Mouse (Mus musculus): Measurements from ENCODE around the gene Gnmt. TPM values are rescaled to one million over a fixed set of nuclear protein-coding genes. Genes with fewer than 3 reads are reported as not detected.
"Not testable (repeated sequence)": the region's sequence is repeated elsewhere in the genome, so short reads cannot be mapped to it uniquely, and the experiment has no call there.

Gnmt gene
- polyA plus RNA-seq, 1 experiment from 2014 or later: 0.83 TPM

DNA sequence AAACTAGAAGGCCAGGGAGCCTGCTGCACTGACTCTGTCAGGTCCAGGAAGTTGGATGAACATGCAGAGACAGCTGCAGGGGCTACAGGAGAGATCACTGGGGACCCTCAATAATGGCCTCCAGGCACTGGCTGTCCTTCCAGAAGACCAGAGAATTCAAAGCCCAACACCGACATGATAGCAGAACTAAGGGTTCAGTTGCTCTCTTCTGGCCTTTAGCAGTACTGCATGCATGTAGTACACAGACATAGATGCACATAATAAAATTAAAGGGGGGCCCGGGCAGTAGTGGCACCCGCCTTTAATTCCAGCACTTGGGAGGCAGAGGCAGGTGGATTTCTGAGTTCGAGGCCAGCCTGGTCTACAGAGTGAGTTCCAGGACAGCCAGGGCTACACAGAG, 42.1 kb upstream of the Gnmt start:
- WGBS: 81% methylated on average over 4 of the region's 4 CpGs
- H3K4me3 ChIP-seq (ENCODE audit: low read depth, low read length): no peak overlapping the region
- no peak for ATAC-seq
- H3K4me2 ChIP-seq (ENCODE audit: low read length): no peak overlapping the region
- H3K36me3 ChIP-seq (ENCODE audit: control insufficient read depth, insufficient read depth, low read length): no peaks in the 10 kb centered on the region
- H3K9me3 ChIP-seq (replicated peaks; ENCODE audit: control insufficient read depth, low read length, poor library complexity, severe bottlenecking): no peaks in the 10 kb centered on the region
- no peaks in the 10 kb centered on the region for H3K27me3 ChIP-seq (ENCODE audit: control insufficient read depth, insufficient read depth, low read depth, low read length)
- H3K27ac ChIP-seq (ENCODE audit: low read length): no peak overlapping the region
- H3K4me1 ChIP-seq (ENCODE audit: control insufficient read depth, insufficient read depth, low read length): peaks cover 15% of the 10 kb centered on the region
- no peak overlapping the region for H3K9ac ChIP-seq (ENCODE audit: low read depth, low read length)

DNA sequence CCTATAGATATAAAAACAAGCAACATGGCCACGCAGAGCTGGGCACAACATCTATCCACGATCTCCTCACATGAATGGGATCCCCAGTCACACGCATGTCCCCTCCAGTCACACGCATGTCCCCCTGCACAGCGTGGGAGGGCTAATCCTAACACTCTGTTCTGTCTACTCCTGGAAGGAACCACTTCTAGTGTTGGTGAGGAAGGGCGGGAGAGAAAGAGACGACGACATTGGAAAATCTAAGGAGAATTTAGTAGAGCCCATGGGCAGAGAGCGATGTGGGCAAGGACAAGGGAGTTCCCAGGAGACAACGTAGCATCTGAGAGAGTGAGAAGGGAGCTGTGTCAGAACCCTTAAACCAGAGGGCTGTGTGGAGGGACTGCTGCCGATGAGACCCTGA, 41.6 kb upstream of the Gnmt start:
- Histone ChIP-seq H3K4me3 (ENCODE audit: low read depth, low read length) (no peak overlapping the region), H3K36me3 (ENCODE audit: control insufficient read depth, insufficient read depth, low read length) (no peaks in the 10 kb centered on the region), H3K4me2 (ENCODE audit: low read length) (no peak overlapping the region), H3K27ac (ENCODE audit: low read length) (no peak overlapping the region), H3K9me3 (replicated peaks; ENCODE audit: control insufficient read depth, low read length, poor library complexity, severe bottlenecking) (no peaks in the 10 kb centered on the region), H3K27me3 (ENCODE audit: control insufficient read depth, insufficient read depth, low read depth, low read length) (no peaks in the 10 kb centered on the region), H3K4me1 (ENCODE audit: control insufficient read depth, insufficient read depth, low read length) (peaks cover 15% of the 10 kb centered on the region), H3K9ac (ENCODE audit: low read depth, low read length) (no peak overlapping the region)
- ATAC-seq: no peak
- 90% methylated on average over 11 of the region's 11 CpGs for WGBS

DNA sequence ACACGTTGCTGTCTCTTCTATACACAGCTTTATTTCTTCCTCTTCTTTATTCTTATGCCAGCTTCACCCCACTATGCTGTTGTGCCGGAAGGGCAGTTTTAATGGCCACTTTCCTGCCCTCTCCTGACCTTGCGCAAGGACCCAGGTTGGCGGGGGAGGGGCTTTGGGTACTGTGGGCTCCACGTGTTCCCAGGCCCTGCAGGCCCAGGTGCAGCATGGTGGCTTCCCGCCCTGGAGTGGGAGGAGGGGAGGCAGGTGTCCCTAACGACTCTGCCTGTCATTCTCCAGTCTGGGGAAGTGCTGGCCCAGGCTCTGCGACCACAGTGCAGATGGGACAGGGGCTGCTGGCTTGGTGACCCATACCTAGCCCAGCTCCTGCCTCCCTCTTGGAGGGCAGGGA, 38.9 kb upstream of the Gnmt start:
- no peaks in the 10 kb centered on the region for H3K27me3 ChIP-seq (ENCODE audit: control insufficient read depth, insufficient read depth, low read depth, low read length)
- H3K27ac ChIP-seq (ENCODE audit: low read length): no peak overlapping the region
- 61% methylated on average over 8 of the region's 8 CpGs for WGBS
- no peak overlapping the region for H3K9ac ChIP-seq (ENCODE audit: low read depth, low read length)
- ATAC-seq: no peak
- H3K4me2 ChIP-seq (ENCODE audit: low read length): no peak overlapping the region
- H3K36me3 ChIP-seq (ENCODE audit: control insufficient read depth, insufficient read depth, low read length): no peaks in the 10 kb centered on the region
- peaks cover 6% of the 10 kb centered on the region for H3K4me1 ChIP-seq (ENCODE audit: control insufficient read depth, insufficient read depth, low read length)
- H3K4me3 ChIP-seq (ENCODE audit: low read depth, low read length): no peak overlapping the region
- no peaks in the 10 kb centered on the region for H3K9me3 ChIP-seq (replicated peaks; ENCODE audit: control insufficient read depth, low read length, poor library complexity, severe bottlenecking)

DNA sequence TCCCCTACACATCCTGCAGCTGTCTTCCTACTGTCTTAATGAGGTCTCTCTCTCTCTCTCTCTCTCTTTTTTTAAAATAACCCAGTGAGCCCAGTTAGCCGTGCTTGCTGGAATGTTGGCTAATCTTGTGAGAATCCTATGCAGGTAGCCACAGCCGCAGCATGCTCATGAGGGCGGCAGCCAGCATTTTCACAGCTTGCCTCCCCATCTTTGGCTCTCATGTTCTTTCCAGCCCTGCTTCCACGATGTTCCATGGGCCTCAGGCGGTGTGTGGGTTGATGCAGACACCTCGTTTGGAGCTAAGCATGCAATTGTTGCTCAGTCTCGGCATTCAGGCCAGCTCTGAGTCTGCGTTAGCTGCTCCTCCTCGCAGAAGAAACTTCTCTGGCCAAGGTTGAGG, 35.9 kb upstream of the Gnmt start:
- whole genome bisulfite sequencing: 72% methylated on average over 8 of the region's 9 CpGs

DNA sequence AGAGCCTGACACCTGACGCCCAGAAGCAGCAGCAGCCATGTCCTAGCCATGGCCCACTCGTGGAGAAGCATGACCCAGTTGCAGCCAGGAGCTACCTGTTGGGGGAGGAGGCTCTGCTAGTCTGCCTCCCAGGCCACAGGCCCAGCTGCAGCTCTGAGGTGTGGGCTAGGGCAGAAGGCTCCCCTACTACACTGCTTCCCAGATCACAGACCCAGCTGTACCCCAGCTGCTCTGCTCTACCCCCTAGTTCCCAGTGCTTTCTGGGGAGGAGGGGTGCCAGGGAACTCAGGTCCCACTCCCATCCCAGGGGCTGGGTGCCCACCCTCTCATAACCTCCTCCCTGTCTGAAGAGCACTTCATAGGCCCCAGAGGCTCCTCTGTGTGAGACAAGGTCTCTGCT, 34.6 kb upstream of the Gnmt start, which contains the start of gene Ptcra:
TSS of gene Ptcra (minus strand) at position 169 of the 400 bp plus-strand sequence.
- Histone ChIP-seq H3K9me3 (replicated peaks; ENCODE audit: control insufficient read depth, low read length, poor library complexity, severe bottlenecking) (no peaks in the 10 kb centered on the region), H3K4me2 (ENCODE audit: low read length) (no peak within 1 kb of the TSS), H3K4me3 (ENCODE audit: low read depth, low read length) (no peak within 1 kb of the TSS), H3K27me3 (ENCODE audit: control insufficient read depth, insufficient read depth, low read depth, low read length) (no peaks in the 10 kb centered on the region), H3K4me1 (ENCODE audit: control insufficient read depth, insufficient read depth, low read length) (no peaks in the 10 kb centered on the region), H3K27ac (ENCODE audit: low read length) (no peak within 1 kb of the TSS), H3K36me3 (ENCODE audit: control insufficient read depth, insufficient read depth, low read length) (no peaks in the 10 kb centered on the region), H3K9ac (ENCODE audit: low read depth, low read length) (no peak within 1 kb of the TSS)
- WGBS: 71% methylated on average over 2 of the region's 2 CpGs
- ATAC-seq: no peak

More for the DNA sequence above, 35.9 kb upstream of the Gnmt start:
- not testable (repeated sequence) for H3K9ac ChIP-seq (ENCODE audit: low read depth, low read length); H3K4me2 ChIP-seq (ENCODE audit: low read length); H3K27ac ChIP-seq (ENCODE audit: low read length); H3K4me3 ChIP-seq (ENCODE audit: low read depth, low read length); H3K4me1 ChIP-seq (ENCODE audit: control insufficient read depth, insufficient read depth, low read length); H3K27me3 ChIP-seq (ENCODE audit: control insufficient read depth, insufficient read depth, low read depth, low read length); H3K9me3 ChIP-seq (replicated peaks; ENCODE audit: control insufficient read depth, low read length, poor library complexity, severe bottlenecking); H3K36me3 ChIP-seq (ENCODE audit: control insufficient read depth, insufficient read depth, low read length); ATAC-seq

DNA sequence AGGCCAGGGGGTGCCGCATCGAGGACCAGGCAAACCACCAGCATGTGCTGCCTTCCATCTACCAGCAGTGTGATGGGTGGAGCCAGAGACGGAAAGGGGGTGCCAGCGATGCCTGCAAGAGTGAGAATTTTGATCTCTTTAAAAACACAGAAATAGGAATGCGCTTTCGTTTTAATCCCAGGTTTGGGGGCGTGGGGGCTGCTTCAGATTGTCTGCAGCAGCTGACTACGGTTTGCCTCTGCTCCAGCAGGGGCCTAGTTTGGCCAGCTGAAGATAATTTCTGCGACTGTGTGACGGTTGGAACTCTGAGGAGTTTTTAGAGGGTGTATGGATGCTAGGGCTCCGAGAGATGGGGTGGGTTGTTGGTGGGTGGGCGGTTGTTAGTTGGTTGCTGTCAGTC, 29.8 kb upstream of the Gnmt start:
- Histone ChIP-seq H3K4me2 (ENCODE audit: low read length) (no peak overlapping the region), H3K9me3 (replicated peaks; ENCODE audit: control insufficient read depth, low read length, poor library complexity, severe bottlenecking) (no peaks in the 10 kb centered on the region), H3K4me1 (ENCODE audit: control insufficient read depth, insufficient read depth, low read length) (no peaks in the 10 kb centered on the region), H3K4me3 (ENCODE audit: low read depth, low read length) (no peak overlapping the region), H3K9ac (ENCODE audit: low read depth, low read length) (no peak overlapping the region), H3K27ac (ENCODE audit: low read length) (no peak overlapping the region), H3K27me3 (ENCODE audit: control insufficient read depth, insufficient read depth, low read depth, low read length) (no peaks in the 10 kb centered on the region), H3K36me3 (ENCODE audit: control insufficient read depth, insufficient read depth, low read length) (no peaks in the 10 kb centered on the region)
- 81% methylated on average over 12 of the region's 12 CpGs for WGBS
- ATAC-seq: no peak

DNA sequence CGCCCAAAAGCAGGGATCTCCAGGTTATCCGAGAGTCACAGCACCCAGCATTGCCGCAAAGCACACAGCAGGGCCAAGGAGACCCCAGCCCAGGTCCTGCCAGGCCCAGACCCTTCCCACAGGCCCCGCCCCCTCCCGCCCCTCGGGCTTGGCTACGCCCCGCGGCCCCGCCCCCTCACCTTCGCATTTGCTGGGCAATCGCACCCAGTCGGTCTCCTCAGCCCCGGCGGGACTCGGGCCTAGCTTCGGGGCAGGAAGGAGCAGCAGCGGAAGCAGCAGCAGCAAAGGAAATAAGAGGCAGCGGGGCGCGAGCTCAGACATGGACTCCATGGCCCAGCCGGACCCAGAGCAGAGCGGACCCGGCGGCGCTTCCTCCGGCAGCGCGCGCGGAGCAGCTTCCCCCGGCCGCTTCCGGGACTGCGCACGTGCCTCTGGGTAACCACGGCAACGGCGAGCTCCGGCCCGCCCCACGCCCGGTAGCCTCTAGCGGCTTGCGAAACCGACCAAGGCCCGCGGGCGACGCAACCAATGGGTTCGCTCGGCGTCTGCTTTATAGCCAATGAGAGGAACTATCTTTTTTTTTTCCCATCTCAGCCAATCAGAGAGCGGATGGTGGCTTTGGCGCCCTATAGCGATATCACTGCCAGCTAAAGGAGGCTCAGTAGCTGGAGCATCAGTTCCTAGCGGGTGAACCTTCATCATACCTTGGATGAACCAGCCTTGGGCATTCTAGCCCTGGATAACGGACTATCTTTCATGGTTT, 23.0 kb upstream of the Gnmt start, which contains the start of gene Cnpy3:
TSS of gene Cnpy3 (minus strand) at position 421 of the 763 bp plus-strand sequence.
- H3K4me2 ChIP-seq (ENCODE audit: low read length): peak within 1 kb of the TSS; percentile 89
- no peaks in the 10 kb centered on the region for H3K9me3 ChIP-seq (replicated peaks; ENCODE audit: control insufficient read depth, low read length, poor library complexity, severe bottlenecking)
- H3K27ac ChIP-seq (ENCODE audit: low read length): peak within 1 kb of the TSS; percentile 91
- H3K27me3 ChIP-seq (ENCODE audit: control insufficient read depth, insufficient read depth, low read depth, low read length): no peaks in the 10 kb centered on the region
- H3K4me3 ChIP-seq (ENCODE audit: low read depth, low read length): peak within 1 kb of the TSS; percentile 86
- peak; percentile 99 for ATAC-seq
- H3K4me1 ChIP-seq (ENCODE audit: control insufficient read depth, insufficient read depth, low read length): peaks cover 17% of the 10 kb centered on the region
- no peaks in the 10 kb centered on the region for H3K36me3 ChIP-seq (ENCODE audit: control insufficient read depth, insufficient read depth, low read length)
- under 1% methylated on average over 55 of the region's 58 CpGs for WGBS
- H3K9ac ChIP-seq (ENCODE audit: low read depth, low read length): peak within 1 kb of the TSS; percentile 85

DNA sequence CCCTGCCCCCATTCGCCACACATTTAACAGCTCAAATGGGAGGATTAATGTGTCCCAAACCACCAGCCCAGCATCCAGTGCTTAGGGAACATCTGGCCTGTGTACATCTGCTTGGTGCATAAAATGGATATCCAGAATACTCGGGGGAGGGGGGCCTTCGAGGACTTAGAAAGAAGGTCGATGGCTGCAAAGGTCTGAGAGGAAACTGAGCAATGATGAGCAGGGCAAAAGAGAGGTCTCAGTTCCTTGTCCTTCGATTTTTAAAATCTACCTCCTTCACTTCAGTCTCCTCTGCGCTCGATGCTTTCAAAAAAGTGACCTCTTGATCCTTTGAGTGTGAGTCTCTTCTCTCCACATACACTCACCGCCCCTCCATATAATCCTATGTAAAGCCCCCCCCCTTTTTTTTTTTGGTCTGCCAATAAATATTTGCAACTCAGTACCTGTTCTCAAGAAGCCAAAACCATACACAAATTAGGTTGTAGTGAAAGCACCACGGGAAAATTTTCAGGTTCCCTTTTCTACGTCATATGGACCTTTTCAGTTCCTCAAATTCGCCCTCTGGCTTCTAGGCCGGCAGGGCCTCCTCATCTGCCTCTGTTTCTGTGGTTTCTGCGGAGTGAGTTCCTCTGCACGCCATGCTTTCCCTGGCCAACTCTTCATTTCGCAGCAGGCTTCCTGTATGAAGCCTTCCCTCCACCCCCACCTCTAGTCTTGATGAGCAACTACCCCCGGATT, 22.3 kb upstream of the Gnmt start:
- H3K4me2 ChIP-seq (ENCODE audit: low read length): peak overlapping the region; percentile 89
- no peak for ATAC-seq
- peak overlapping the region; percentile 91 for H3K27ac ChIP-seq (ENCODE audit: low read length)
- no peaks in the 10 kb centered on the region for H3K36me3 ChIP-seq (ENCODE audit: control insufficient read depth, insufficient read depth, low read length)
- no peaks in the 10 kb centered on the region for H3K9me3 ChIP-seq (replicated peaks; ENCODE audit: control insufficient read depth, low read length, poor library complexity, severe bottlenecking)
- 25% methylated on average over 16 of the region's 16 CpGs for WGBS
- H3K27me3 ChIP-seq (ENCODE audit: control insufficient read depth, insufficient read depth, low read depth, low read length): no peaks in the 10 kb centered on the region
- H3K4me3 ChIP-seq (ENCODE audit: low read depth, low read length): peak overlapping the region; percentile 86
- peaks cover 17% of the 10 kb centered on the region for H3K4me1 ChIP-seq (ENCODE audit: control insufficient read depth, insufficient read depth, low read length)
- peak overlapping the region; percentile 85 for H3K9ac ChIP-seq (ENCODE audit: low read depth, low read length)

DNA sequence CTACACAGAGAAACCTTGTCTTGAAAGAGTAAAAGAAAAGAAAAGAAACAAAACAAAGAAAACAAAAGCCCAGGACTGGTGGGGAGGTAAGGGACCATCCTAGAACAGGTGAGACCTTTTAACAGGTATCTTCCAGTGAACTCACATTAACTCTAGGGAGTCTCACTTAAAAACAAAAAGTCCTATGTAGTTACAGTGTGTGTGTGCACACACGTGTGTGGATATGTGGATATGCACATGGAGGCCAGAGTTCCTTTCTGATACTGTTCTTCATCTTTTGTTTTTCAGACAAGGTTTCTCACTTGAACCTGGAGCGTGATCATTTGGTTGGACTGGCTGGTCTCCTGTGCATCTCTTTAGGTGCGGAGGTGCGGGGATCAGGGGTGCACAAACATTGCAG, 21.6 kb upstream of the Gnmt start:
- Histone ChIP-seq H3K36me3 (ENCODE audit: control insufficient read depth, insufficient read depth, low read length) (no peaks in the 10 kb centered on the region), H3K9me3 (replicated peaks; ENCODE audit: control insufficient read depth, low read length, poor library complexity, severe bottlenecking) (no peaks in the 10 kb centered on the region), H3K27ac (ENCODE audit: low read length) (0 out of 2 replicates have a peak overlapping the region, but pooled peaks have one; percentile 91), H3K4me2 (ENCODE audit: low read length) (peak overlapping the region; percentile 89), H3K4me1 (ENCODE audit: control insufficient read depth, insufficient read depth, low read length) (peaks cover 17% of the 10 kb centered on the region), H3K27me3 (ENCODE audit: control insufficient read depth, insufficient read depth, low read depth, low read length) (no peaks in the 10 kb centered on the region), H3K4me3 (ENCODE audit: low read depth, low read length) (no peak overlapping the region), H3K9ac (ENCODE audit: low read depth, low read length) (peak overlapping the region; percentile 85)
- WGBS: 92% methylated on average over 4 of the region's 4 CpGs
- no peak for ATAC-seq

Data from midbrain, embryonic 16.5 days (tissue).